Mouse (Mus musculus) heart, embryonic 15.5 days (tissue): ENCODE data around the gene Sec61a2. TPM values are rescaled to one million over a fixed set of nuclear protein-coding genes. Genes with fewer than 3 reads are reported as not detected.
A peak's percentile ranks its signal among the peaks of the same experiment; 100 is the strongest.

Experiments
- ATAC-seq: fragments of 200-750 bp; cut with Nextera tagmentation; replicated peaks from 2 replicates; pipeline ENCODE4 v1.8.0; 2017; ENCODE audit warnings: low read depth, moderate TSS enrichment; ENCODE audit not compliant: insufficient number of reproducible peaks, insufficient read depth, low FRiP score
- H3K27ac ChIP-seq: fragments of 300-500 bp; sonication (generic); 2 replicates; pipeline ENCODE4 v1.5.1; 2015; ENCODE audit warnings: mild to moderate bottlenecking, inconsistent platforms
- H3K27me3 ChIP-seq: fragments of 300-500 bp; sonication (generic); 2 replicates; pipeline ENCODE4 v1.6.1; 2015; ENCODE audit warnings: inconsistent platforms
- H3K36me3 ChIP-seq: fragments of 300-500 bp; sonication (generic); 2 replicates; pipeline ENCODE4 v1.6.1; 2015; ENCODE audit warnings: mild to moderate bottlenecking, inconsistent platforms
- H3K4me1 ChIP-seq: fragments of 300-500 bp; sonication (generic); replicated peaks from 2 replicates; pipeline ENCODE4 v1.6.1; 2015; ENCODE audit warnings: inconsistent platforms
- H3K4me2 ChIP-seq: fragments of 300-500 bp; sonication (generic); 2 replicates; pipeline ENCODE4 v1.6.1; 2015; ENCODE audit warnings: inconsistent platforms, mild to moderate bottlenecking, moderate library complexity
- H3K4me3 ChIP-seq: fragments of 300-500 bp; sonication (generic); 2 replicates; pipeline ENCODE4 v1.5.1; 2015; ENCODE audit warnings: mild to moderate bottlenecking, inconsistent platforms
- H3K9ac ChIP-seq: fragments of 300-500 bp; sonication (generic); 2 replicates; pipeline ENCODE4 v1.6.1; 2015; ENCODE audit warnings: mild to moderate bottlenecking, inconsistent platforms
- H3K9me3 ChIP-seq: fragments of 300-500 bp; sonication (generic); replicated peaks from 2 replicates; pipeline ENCODE4 v1.6.1; 2016; ENCODE audit warnings: inconsistent platforms
- WGBS: fragments of 180-500 bp; shearing (Covaris S2); methylation state at CpG from one replicate; pipeline ENCODE4 v1.1.7; 2015; ENCODE audit warnings: mixed read lengths; 5-methylcytosine and 5-hydroxymethylcytosine counted together
- polyA plus RNA-seq: library from polyadenylated mRNA; unstranded; fragments of >200 nt; fragmentation: Nextera tagmentation; extraction: Ambion mirVana; gene quantifications from 2 replicates; pipeline ENCODE4 v1.2.1, GENCODE M21; 2015

Sec61a2 gene
- polyA plus RNA-seq, 1 experiment from 2014 or later = 44.0 TPM

DNA sequence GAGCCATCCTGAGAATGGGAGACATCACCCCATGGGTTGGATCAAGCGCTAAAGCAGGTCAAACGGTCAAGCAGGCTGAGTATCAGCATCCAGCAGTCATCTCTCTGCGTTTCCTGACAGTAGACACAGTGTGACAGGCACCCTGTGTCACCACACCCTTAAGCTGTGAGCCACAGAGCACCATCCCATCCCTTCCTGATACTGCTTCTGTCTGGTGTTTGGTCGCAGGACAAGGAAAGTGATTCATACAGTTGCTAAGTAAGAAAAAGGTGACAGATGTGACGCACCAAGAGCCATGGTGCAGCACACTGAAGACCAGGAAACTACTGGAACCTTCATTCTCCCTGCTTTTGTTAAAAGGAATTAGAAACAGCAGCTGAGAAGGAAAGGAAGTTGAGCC is 6.4 kb downstream of the Sec61a2 start:
- Histone ChIP-seq H3K4me3 (no peak overlapping the region), H3K9ac (no peak overlapping the region), H3K27ac (no peak overlapping the region), H3K4me2 (no peak overlapping the region), H3K36me3 (peaks cover 28% of the 10 kb centered on the region), H3K9me3 (no peaks in the 10 kb centered on the region), H3K27me3 (no peaks in the 10 kb centered on the region), H3K4me1 (peaks cover 3% of the 10 kb centered on the region; the same call in 1 of the 2 replicates)
- ATAC-seq = no peak
- 57% methylated on average over 5 of the region's 5 CpGs for WGBS

DNA sequence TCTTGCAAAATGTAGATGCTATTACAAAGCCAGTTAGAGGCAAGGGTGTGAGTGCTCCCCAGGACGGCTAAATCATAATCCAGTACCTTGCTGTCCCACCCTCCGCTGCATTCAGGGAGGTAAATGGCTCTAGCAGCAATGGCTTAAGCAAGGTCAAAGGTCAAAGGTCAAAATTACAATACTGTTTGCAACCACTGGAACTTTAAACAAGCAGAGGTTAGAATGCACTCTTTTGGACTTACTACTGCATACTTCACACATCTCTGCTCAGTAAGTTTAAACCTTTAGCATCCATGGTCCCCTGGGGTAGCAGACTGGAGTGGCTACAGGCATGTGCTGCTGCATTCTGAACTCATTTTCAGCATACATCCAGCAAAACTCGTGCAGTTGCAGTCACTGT is 17.8 kb downstream of the Sec61a2 start:
- H3K27ac ChIP-seq = no peak overlapping the region
- 89% methylated on average over 3 of the region's 3 CpGs for WGBS
- no peak overlapping the region for H3K4me3 ChIP-seq
- H3K36me3 ChIP-seq = peaks cover 79% of the 10 kb centered on the region
- H3K4me2 ChIP-seq = no peak overlapping the region
- no peaks in the 10 kb centered on the region for H3K9me3 ChIP-seq
- H3K27me3 ChIP-seq = no peaks in the 10 kb centered on the region
- no peak for ATAC-seq
- no peaks in the 10 kb centered on the region for H3K4me1 ChIP-seq
- no peak overlapping the region for H3K9ac ChIP-seq

DNA sequence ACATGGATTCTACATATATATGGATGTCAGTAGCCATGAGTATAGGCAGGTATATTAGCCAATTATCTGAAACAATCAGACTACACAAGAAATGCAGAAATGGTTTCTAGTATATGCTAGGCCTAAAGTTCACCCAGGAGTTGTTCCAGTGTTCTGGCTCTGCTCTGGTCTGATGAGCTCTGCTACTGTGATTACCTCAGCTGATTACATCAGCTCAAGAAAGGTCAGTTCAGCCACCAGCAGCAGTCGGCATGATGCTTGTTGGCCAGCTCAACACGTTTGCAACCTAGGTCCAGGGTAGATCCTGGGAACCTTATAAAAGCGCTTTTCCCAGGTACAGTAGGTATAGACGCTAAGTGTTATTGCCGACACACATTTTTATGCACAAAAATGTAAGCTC is 25.5 kb downstream of the Sec61a2 start:
- H3K36me3 ChIP-seq = peaks cover 75% of the 10 kb centered on the region
- H3K4me1 ChIP-seq = no peaks in the 10 kb centered on the region
- 87% methylated on average over 5 of the region's 5 CpGs for WGBS

DNA sequence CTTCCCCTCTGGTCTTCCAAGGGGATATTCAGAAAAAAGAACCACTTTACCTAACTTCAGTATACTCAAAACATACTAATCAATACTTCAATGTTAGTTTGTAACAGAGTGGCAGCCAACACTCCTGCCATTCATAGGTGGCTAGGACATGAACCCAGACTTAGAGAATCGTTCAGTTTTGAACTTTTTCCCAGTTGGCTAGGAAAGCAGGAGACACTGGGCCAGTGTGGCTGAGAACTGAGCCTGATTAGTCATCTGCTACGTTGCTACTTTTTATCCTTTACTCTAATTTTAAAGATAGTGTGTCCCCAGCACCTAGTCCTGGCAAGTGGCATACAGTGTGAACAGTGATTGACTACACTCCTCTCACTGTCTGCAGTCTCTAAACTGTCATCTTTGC is 27.6 kb downstream of the Sec61a2 start:
- Histone ChIP-seq H3K36me3 (peaks cover 73% of the 10 kb centered on the region), H3K4me3 (no peak overlapping the region)
- WGBS = 71% methylated on average over 2 of the region's 2 CpGs

More for the DNA sequence above, 25.5 kb downstream of the Sec61a2 start:
- no peaks in the 10 kb centered on the region for H3K9me3 ChIP-seq
- no peak overlapping the region for H3K4me2 ChIP-seq
- no peaks in the 10 kb centered on the region for H3K27me3 ChIP-seq
- H3K27ac ChIP-seq = no peak overlapping the region
- no peak overlapping the region for H3K9ac ChIP-seq
- ATAC-seq = no peak
- H3K4me3 ChIP-seq = no peak overlapping the region

DNA sequence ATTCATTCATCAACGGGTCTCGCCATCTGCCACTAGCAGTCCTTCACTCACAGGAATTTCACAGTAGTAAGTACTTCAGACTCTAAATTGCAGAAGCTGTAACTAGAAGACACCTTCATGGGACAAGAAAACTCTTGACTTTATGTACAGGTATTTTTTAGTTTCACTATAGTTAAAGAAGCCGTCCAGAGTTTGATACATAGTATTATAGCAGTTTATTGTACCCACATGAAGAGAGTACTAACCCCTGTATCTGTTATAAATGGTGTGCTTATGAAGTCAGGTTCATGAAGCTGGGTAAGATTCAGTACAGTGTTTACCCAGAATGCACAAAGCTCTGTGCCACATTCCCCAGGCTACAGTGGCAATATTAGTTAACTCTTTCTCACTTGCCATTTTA is 32.4 kb downstream of the Sec61a2 start, which contains the start of gene Gm13199:
Gm13199 (minus strand) TSS at position 101 of the 400 bp plus-strand sequence.
- Histone ChIP-seq H3K27me3 (no peaks in the 10 kb centered on the region), H3K4me1 (no peaks in the 10 kb centered on the region), H3K36me3 (peaks cover 54% of the 10 kb centered on the region), H3K4me3 (no peak within 1 kb of the TSS), H3K4me2 (no peak within 1 kb of the TSS), H3K9me3 (no peaks in the 10 kb centered on the region), H3K27ac (no peak within 1 kb of the TSS), H3K9ac (no peak within 1 kb of the TSS)
- WGBS = 92% methylated on average over 3 of the region's 3 CpGs
- ATAC-seq = no peak

More for the DNA sequence above, 27.6 kb downstream of the Sec61a2 start:
- Histone ChIP-seq H3K9me3 (no peaks in the 10 kb centered on the region), H3K9ac (no peak overlapping the region), H3K27me3 (no peaks in the 10 kb centered on the region), H3K4me1 (no peaks in the 10 kb centered on the region), H3K4me2 (no peak overlapping the region), H3K27ac (no peak overlapping the region)
- no peak for ATAC-seq

DNA sequence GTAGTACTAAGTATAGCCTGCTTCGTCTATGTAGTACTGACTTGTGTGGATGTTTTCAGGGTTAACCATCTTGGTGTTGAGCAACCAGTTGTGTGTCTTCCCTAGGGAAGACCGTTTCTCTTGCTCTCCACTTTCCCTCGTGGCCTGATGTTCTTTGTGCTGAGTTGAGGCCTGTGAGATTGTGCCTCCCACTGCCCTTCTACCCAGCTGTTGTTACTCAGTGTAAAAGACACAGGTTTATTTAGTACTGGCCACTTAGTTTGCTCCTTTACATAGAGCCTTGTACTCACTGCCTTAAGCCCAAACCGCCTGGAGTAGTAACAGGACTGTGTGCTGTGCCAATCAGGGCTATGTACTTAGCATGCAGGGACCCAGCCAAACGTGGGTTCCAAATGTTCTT is 43.4 kb downstream of the Sec61a2 start:
- no peaks in the 10 kb centered on the region for H3K9me3 ChIP-seq
- H3K4me3 ChIP-seq = no peak overlapping the region
- no peak overlapping the region for H3K4me2 ChIP-seq
- WGBS = 84% methylated on average over 5 of the region's 5 CpGs
- H3K27ac ChIP-seq = no peak overlapping the region
- no peak for ATAC-seq
- no peak overlapping the region for H3K9ac ChIP-seq
- H3K36me3 ChIP-seq = peaks cover 13% of the 10 kb centered on the region; the same call in 1 of the 2 replicates
- peaks cover 1% of the 10 kb centered on the region; the same call in 1 of the 2 replicates for H3K4me1 ChIP-seq
- H3K27me3 ChIP-seq = no peaks in the 10 kb centered on the region

DNA sequence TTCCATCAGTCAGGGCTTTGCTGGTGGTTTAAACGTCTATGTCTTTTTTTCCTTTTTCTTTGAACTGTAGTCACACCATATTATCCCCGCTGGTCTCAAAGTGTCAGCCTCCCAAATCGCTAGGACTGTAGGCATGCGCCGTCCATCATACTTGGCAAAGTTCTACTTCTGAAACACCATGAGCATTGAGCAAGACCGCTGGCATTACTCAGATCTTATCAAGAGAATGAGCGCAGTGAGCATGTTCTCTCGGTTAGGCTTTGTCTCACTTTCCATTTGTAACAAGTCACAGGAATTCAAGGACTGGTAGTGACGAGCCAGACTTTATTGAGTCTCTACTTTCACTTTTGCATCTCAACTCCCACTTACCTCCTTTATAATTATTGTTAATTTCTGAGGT is 44.1 kb downstream of the Sec61a2 start:
- ATAC-seq = no peak
- Histone ChIP-seq H3K9me3 (no peaks in the 10 kb centered on the region), H3K4me2 (no peak overlapping the region), H3K4me1 (peaks cover 7% of the 10 kb centered on the region), H3K27me3 (no peaks in the 10 kb centered on the region), H3K36me3 (peaks cover 10% of the 10 kb centered on the region; the same call in 1 of the 2 replicates), H3K27ac (no peak overlapping the region), H3K9ac (no peak overlapping the region), H3K4me3 (no peak overlapping the region)
- 82% methylated on average over 9 of the region's 9 CpGs for WGBS

DNA sequence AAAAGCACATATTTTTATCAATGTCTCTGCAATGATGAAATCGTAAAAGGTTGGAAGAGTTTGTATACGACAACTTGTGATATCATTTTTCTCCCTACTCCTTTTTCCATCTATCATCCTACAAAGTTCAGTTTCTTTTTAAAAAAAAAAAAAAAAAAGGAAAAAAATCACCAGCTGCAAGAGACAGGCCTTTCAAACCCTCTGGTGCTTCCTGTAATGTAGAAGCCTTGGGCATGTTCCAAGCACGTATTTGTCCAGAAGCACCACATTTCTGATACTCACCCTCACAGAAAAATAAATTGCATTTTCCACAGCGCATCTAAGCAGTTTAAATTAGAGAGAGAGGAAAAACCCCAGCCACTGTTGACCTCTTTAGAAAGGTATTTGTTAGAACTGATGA is 49.4 kb downstream of the Sec61a2 start:
- peaks cover 14% of the 10 kb centered on the region for H3K4me1 ChIP-seq
- peaks cover 16% of the 10 kb centered on the region for H3K36me3 ChIP-seq
- H3K4me2 ChIP-seq = peak overlapping the region; percentile 74
- peak overlapping the region; percentile 75 for H3K4me3 ChIP-seq
- peak overlapping the region; percentile 89 for H3K27ac ChIP-seq
- 24% methylated on average over 4 of the region's 4 CpGs for WGBS
- no peak for ATAC-seq
- H3K27me3 ChIP-seq = no peaks in the 10 kb centered on the region
- H3K9ac ChIP-seq = peak overlapping the region; percentile 72
- no peaks in the 10 kb centered on the region for H3K9me3 ChIP-seq

DNA sequence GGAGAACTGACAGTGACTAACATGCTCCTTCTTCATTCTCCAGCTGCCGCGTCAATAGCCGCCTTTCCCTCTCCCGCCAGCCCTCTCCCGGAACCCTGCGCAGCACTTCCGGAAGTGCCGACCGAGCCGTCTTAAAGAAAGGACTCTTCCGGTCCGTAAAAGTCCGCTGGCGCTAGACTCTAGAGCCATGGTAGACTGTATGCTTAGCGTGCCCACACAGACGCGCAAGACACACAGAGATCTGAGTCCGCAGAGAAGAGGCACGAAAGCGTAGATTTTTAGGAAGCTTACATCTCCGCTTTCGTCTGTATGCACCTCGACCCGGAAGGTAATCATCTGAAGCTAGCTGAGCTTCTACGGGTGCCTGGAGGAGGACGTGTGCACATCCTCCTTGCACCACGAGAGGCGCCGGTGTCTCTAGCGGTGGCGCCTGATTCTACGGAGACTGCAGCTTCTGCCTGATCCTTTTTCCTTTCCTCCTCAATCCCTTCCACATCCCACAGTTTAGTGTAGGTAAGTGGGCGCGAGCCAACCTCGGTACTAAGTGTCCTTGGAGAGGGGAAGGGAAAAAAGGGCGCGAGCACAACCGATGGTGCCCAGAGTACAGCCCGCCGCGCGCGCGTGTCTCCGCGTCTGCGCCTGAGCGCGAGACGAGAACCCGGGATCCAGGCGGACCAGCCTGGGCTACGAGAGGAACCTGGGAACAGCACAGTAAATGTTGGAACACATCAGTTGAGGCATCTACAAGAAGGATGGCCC is 50.2 kb downstream of the Sec61a2 start, which contains the start of the genes Nudt5 and Cdc123:
Nudt5 (plus strand) TSS at position 147 of the 759 bp plus-strand sequence.
Cdc123 (minus strand) TSS at position 292 of the 759 bp plus-strand sequence.
- peaks cover 14% of the 10 kb centered on the region for H3K4me1 ChIP-seq
- H3K36me3 ChIP-seq = peaks cover 21% of the 10 kb centered on the region

DNA sequence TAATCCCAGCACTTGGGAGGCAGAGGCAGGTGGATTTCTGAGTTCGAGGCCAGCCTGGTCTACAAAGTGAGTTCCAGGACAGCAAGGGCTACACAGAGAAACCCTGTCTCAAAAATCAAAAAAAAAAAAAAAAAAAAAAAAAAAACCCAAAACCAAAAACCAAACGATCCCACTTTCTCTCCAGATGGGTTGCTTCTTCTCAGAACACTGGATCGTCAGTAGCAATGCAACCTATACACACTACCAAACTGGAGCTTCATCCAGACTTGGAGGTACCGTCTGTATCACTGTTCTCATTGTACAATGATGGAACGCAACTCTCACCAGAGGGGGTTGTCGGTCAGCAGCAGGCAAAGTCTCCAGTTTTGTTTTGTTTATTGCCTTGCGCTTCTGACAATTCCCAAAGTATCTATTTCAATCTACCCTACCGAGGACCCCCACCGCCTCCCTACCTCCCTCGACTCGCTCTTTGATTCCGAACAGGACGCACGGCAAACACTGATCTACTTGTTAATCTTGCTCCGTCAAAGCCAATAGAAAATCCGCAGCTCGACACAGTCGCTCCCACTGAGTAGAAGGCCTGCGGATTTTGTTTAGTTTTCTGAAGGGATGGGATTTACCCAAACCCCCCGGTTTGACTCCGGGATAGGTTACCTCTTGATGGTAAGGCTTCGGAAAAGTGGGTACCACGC is 50.9 kb downstream of the Sec61a2 start:
- H3K27ac ChIP-seq = peak overlapping the region; percentile 89
- ATAC-seq = peak; percentile 25; the same call in 1 of the 2 replicates
- WGBS = 5% methylated on average over 23 of the region's 23 CpGs
- H3K36me3 ChIP-seq = peaks cover 28% of the 10 kb centered on the region
- no peaks in the 10 kb centered on the region for H3K27me3 ChIP-seq
- H3K4me1 ChIP-seq = peaks cover 14% of the 10 kb centered on the region
- no peaks in the 10 kb centered on the region for H3K9me3 ChIP-seq
- peak overlapping the region; percentile 74 for H3K4me2 ChIP-seq
- H3K9ac ChIP-seq = peak overlapping the region; percentile 72
- peak overlapping the region; percentile 75 for H3K4me3 ChIP-seq

More for the DNA sequence above, 50.2 kb downstream of the Sec61a2 start, which contains the start of the genes Nudt5 and Cdc123:
- peak; percentile 94 for ATAC-seq
- under 1% methylated on average over 53 of the region's 53 CpGs for WGBS
- peak within 1 kb of the TSS; percentile 89 for H3K27ac ChIP-seq
- H3K4me2 ChIP-seq = peak within 1 kb of the TSS; percentile 74
- H3K27me3 ChIP-seq = no peaks in the 10 kb centered on the region
- H3K4me3 ChIP-seq = peak within 1 kb of the TSS; percentile 75
- H3K9me3 ChIP-seq = no peaks in the 10 kb centered on the region
- peak within 1 kb of the TSS; percentile 72 for H3K9ac ChIP-seq

DNA sequence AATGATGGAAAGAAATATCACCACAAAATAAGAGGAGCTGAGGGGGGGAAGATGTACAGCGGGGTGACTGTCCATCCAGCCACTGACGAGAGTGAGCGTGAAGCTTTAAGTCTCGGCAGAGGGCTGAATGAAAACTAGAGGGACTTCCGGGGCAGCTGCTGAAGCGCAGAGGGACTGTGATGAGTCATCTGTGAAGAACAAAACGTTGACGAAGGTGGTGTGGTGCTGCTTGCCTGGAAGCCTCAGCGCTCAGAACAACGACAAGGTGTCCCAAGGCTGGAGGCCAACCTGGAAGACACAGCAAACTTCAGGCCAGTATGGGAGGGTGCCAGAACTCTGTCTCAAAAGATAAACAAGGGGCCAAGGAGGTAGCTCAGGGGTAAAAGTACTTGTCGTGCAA is 54.4 kb downstream of the Sec61a2 start:
- no peaks in the 10 kb centered on the region for H3K27me3 ChIP-seq
- peaks cover 56% of the 10 kb centered on the region for H3K36me3 ChIP-seq
- H3K4me2 ChIP-seq = no peak overlapping the region
- H3K4me3 ChIP-seq = no peak overlapping the region
- WGBS = 90% methylated on average over 11 of the region's 11 CpGs
- peaks cover 3% of the 10 kb centered on the region for H3K4me1 ChIP-seq
- no peak for ATAC-seq
- no peak overlapping the region for H3K27ac ChIP-seq
- no peaks in the 10 kb centered on the region for H3K9me3 ChIP-seq
- no peak overlapping the region for H3K9ac ChIP-seq
